Mouse (Mus musculus) brain, adult 10 weeks (tissue): ENCODE data around the gene Chaf1b. TPM values are rescaled to one million over a fixed set of nuclear protein-coding genes. Genes with fewer than 3 reads are reported as not detected.

Experiments used
- polyA plus RNA-seq: library from polyadenylated mRNA; stranded (reverse); fragments of 350-450 nt; fragmentation: Illumina TruSeq; extraction: RNeasy Lipid Tissue Mini Kit (QIAGEN cat#74804); gene quantifications from one replicate; pipeline ENCODE4 v1.2.3, GENCODE M21; 2015; ENCODE audit warnings: low read depth, low replicate concordance

Chaf1b gene
- polyA plus RNA-seq: 0.58 TPM

DNA sequence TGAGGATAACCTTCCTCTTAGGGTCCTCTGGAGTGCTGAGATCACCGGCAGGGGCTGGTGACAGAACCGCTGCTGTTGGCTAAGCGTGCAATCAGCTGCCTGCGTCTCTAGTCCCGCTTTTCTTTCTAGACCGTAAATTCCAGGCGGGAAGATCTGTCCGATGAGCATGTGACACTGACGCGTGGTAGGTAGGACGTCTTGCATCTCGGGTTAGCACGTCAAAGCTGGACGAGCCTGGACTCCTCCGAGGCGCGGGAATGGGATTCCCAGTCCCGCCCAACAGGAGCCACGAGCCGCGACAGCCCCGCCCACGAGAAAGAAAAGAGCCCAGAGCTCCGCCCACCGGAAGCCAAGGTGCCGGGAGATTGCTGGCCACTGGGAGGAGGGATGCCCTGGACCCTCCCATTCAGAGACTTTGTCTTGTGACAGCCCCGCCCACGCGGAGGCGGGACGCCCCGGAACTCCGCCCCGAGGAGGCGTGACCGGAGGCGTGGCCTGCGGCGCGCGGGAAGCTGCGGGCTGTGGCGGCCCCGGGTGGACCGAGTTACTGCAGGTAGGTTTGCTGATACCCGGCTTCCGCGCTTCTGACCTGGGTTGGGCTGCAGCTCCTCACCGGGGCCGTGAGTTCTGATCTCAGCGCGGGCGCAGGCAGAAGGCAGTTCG is at the start of gene Chaf1b:
Chaf1b (plus strand) TSS at position 479 of the 663 bp plus-strand sequence.

Other genes with a start within 250 kb of the Chaf1b start
- 22.1 TPM for gene Cbr3, start 200.7 kb upstream of the Chaf1b start, polyA plus RNA-seq
- gene Dop1b, start 172.0 kb upstream of the Chaf1b start, polyA plus RNA-seq: 52.4 TPM
- 20.6 TPM for gene Morc3, start 51.8 kb upstream of the Chaf1b start, polyA plus RNA-seq
- 1.4 TPM for gene Cldn14, start 124.9 kb downstream of the Chaf1b start, polyA plus RNA-seq
- not detected for gene Sim2, start 201.0 kb downstream of the Chaf1b start, polyA plus RNA-seq